Mouse (Mus musculus) intestine, postnatal 0 days (tissue): ENCODE results near the gene Ap2b1. TPM values are rescaled to one million over a fixed set of nuclear protein-coding genes. Genes with fewer than 3 reads are reported as not detected.

Experiments
- ATAC-seq: fragments of 200-750 bp; cut with Nextera tagmentation; 2 replicates; pipeline ENCODE4 v1.8.0; 2017; ENCODE audit warnings: mild to moderate bottlenecking, moderate TSS enrichment, moderate library complexity
- H3K27ac ChIP-seq: fragments of 300-500 bp; sonication (generic); 2 replicates; pipeline ENCODE4 v1.5.1; 2014; ENCODE audit warnings: mild to moderate bottlenecking, low read depth, low read length, moderate library complexity
- H3K27me3 ChIP-seq: fragments of 300-500 bp; sonication (generic); replicated peaks from 2 replicates; pipeline ENCODE4 v1.6.1; 2014; ENCODE audit warnings: low read length, mixed read lengths; ENCODE audit not compliant: control insufficient read depth, insufficient read depth
- H3K36me3 ChIP-seq: fragments of 300-500 bp; sonication (generic); 2 replicates; pipeline ENCODE4 v1.6.1; 2014; ENCODE audit warnings: mild to moderate bottlenecking, moderate library complexity; ENCODE audit not compliant: control insufficient read depth, insufficient read depth
- H3K4me1 ChIP-seq: fragments of 300-500 bp; sonication (generic); replicated peaks from 2 replicates; pipeline ENCODE4 v1.6.1; 2014; ENCODE audit warnings: antibody characterized with exemption, low read length, mixed read lengths; ENCODE audit not compliant: control insufficient read depth, insufficient read depth
- H3K4me2 ChIP-seq: fragments of 300-500 bp; sonication (generic); replicated peaks from 2 replicates; pipeline ENCODE4 v1.6.1; 2014; ENCODE audit warnings: low read depth, mild to moderate bottlenecking, moderate library complexity
- H3K4me3 ChIP-seq: fragments of 300-500 bp; sonication (generic); 2 replicates; pipeline ENCODE4 v1.5.1; 2014; ENCODE audit warnings: low read depth, low read length
- H3K9ac ChIP-seq: fragments of 300-500 bp; sonication (generic); 2 replicates; pipeline ENCODE4 v1.6.1; 2014; ENCODE audit warnings: mild to moderate bottlenecking, low read depth, low read length
- H3K9me3 ChIP-seq: fragments of 300-500 bp; sonication (generic); 2 replicates; pipeline ENCODE4 v1.6.1; 2016; ENCODE audit warnings: mixed run types; ENCODE audit not compliant: control insufficient read depth
- CTCF ChIP-seq: sonication (generic); IDR thresholded peaks from 2 replicates; pipeline ENCODE4 v1.5.1; 2016; ENCODE audit warnings: low read depth, mild to moderate bottlenecking, control low read depth, antibody characterized with exemption, moderate library complexity
- WGBS: fragments of 180-500 bp; shearing (Covaris S2); extraction: QIAGEN DNeasy Blood & Tissue Kit; methylation state at CpG from one replicate; pipeline ENCODE4 v1.1.7; 2014; 5-methylcytosine and 5-hydroxymethylcytosine counted together
- polyA plus RNA-seq: library from polyadenylated mRNA; unstranded; fragments of >200 nt; fragmentation: Nextera tagmentation; extraction: Ambion mirVana; gene quantifications from 2 replicates; pipeline ENCODE4 v1.2.1, GENCODE M21; 2015

Gene Ap2b1
- polyA plus RNA-seq, 1 experiment from 2014 or later, result 20.7 TPM

DNA sequence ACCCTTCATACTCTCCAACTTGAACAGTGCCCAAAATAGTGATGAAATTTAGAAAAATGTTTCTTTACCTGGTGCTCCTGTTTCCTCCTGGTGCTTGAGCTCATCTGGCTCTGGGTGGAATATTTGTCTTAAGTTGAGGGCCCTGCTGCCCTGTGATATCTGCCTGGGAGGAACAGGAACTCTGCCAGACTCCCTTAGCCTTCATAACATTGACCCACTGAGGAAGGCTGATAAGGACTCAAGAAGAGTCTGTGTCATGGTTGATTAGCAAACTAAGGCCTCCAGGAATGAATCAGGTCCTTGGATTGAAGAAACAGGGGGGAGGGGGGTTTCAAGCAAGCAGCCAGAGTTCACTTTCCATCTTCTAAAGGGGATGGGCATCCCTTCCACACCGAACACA is 12.3 kb upstream of the Ap2b1 start, which contains the start of gene Slfn14:
Gene Slfn14 (minus strand): TSS at position 161 of the 400 bp plus-strand sequence.
- H3K27ac ChIP-seq, result no peak within 1 kb of the TSS
- TF ChIP-seq CTCF, result no peak
- H3K9ac ChIP-seq, result no peak within 1 kb of the TSS
- H3K4me2 ChIP-seq, result no peak within 1 kb of the TSS
- no peaks in the 10 kb centered on the region for H3K4me1 ChIP-seq
- no peaks in the 10 kb centered on the region for H3K9me3 ChIP-seq
- no peaks in the 10 kb centered on the region for H3K36me3 ChIP-seq
- no peaks in the 10 kb centered on the region for H3K27me3 ChIP-seq
- WGBS, result 70% methylated on average over 1 of the region's 1 CpGs
- no peak for ATAC-seq
- no peak within 1 kb of the TSS for H3K4me3 ChIP-seq

DNA sequence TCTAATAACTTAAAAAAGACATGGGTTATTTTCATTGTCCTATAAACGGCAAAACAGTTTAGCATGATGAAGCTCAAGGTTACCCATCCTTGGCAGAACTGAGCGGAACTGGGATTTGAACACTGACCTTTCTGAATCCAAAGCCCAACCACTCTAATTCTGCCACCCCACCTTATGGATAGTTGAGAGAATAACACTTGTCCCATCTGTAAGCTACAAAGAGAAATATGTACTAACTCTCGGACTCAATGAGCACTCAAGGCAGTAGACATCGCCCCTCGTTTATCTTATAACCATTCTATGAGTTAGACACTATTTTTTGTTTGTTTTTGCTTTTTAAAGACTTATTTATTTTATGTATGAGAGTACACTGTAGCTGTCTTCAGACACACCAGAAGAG is 9.8 kb upstream of the Ap2b1 start:
- no peak for TF ChIP-seq CTCF
- WGBS, result 86% methylated on average over 5 of the region's 5 CpGs
- Histone ChIP-seq H3K27me3 (no peaks in the 10 kb centered on the region), H3K4me3 (no peak overlapping the region), H3K36me3 (no peaks in the 10 kb centered on the region), H3K9me3 (no peaks in the 10 kb centered on the region), H3K4me1 (no peaks in the 10 kb centered on the region; the same call in 1 of the 2 replicates), H3K27ac (no peak overlapping the region), H3K4me2 (no peak overlapping the region), H3K9ac (no peak overlapping the region)
- ATAC-seq, result no peak

DNA sequence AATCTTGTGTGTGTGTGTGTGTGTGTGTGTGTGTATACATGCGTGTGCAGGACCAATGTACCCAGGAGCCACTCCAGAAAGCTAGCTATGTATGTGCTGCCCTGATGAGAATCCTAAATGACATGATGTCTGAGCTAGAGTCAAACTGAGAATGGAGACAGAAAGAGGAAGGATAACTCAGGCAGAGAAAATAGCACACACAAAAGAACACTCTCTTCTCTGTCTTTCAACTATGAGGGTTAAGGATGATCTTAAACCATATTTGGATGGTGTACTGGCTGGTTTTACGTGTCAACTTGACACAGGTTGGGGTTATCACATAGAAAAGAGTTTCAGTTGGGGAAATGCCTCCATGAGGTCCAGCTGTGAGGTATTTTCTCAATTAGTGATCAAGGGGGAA is 9.2 kb upstream of the Ap2b1 start:
- H3K27ac ChIP-seq, result no peak overlapping the region
- ATAC-seq, result no peak
- TF ChIP-seq CTCF, result no peak
- no peaks in the 10 kb centered on the region for H3K36me3 ChIP-seq
- H3K4me1 ChIP-seq, result no peaks in the 10 kb centered on the region; the same call in 1 of the 2 replicates
- H3K27me3 ChIP-seq, result no peaks in the 10 kb centered on the region
- no peak overlapping the region for H3K9ac ChIP-seq
- 92% methylated on average over 2 of the region's 2 CpGs for WGBS
- no peak overlapping the region for H3K4me2 ChIP-seq
- no peaks in the 10 kb centered on the region for H3K9me3 ChIP-seq
- no peak overlapping the region for H3K4me3 ChIP-seq

DNA sequence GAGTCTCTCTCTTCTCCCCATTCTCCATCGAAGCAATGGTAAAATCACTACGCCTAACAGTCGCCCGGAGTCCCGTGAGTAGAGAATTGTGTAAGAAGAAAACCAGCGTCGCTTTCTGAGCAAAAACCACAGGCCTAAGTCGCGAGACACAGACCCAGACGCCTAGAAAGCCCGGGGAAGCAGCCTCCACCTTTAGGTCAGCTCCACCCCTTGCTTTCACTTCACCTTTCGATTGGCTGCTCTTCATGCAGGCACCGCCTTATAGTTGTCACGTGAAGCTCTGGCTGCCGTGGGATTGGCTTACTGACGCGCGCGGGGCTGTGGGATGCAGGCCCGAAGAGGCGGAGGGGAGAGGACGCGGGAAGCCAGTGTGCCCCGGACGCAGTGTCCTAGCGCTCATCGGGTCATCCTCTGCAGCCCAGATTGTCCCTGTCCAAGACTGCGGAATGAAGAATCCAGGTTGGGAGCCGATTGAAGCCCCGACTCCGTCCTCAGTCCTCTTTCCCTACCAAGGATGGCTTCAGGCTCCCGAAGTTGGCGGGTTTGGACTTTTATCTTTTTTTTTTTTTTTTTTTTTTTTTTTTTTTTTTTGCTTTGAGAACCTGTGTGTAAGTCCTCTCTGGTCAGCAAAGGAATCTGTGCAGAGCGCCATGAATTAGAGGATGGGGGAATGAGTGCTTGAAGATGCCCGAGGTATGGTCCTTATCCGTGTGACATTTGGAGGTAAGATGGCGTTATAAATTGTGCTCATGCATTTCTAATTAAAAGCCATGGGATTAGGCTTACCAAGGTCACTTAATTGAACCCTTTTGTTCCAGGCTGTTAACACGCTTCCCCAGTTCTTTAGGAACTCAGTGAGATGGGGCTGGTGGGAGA is 7.2 kb upstream of the Ap2b1 start:
- TF ChIP-seq CTCF, result no peak
- ATAC-seq, result peak; percentile 98
- Histone ChIP-seq H3K4me1 (no peaks in the 10 kb centered on the region; the same call in 1 of the 2 replicates), H3K4me3 (peak overlapping the region; percentile 57), H3K27ac (0 out of 2 replicates have a peak overlapping the region, but pooled peaks have one; percentile 1), H3K9me3 (no peaks in the 10 kb centered on the region), H3K9ac (peak overlapping the region; percentile 48), H3K4me2 (peak overlapping the region; percentile 73), H3K27me3 (no peaks in the 10 kb centered on the region), H3K36me3 (peaks cover 8% of the 10 kb centered on the region)
- WGBS, result under 1% methylated on average over 38 of the region's 38 CpGs

DNA sequence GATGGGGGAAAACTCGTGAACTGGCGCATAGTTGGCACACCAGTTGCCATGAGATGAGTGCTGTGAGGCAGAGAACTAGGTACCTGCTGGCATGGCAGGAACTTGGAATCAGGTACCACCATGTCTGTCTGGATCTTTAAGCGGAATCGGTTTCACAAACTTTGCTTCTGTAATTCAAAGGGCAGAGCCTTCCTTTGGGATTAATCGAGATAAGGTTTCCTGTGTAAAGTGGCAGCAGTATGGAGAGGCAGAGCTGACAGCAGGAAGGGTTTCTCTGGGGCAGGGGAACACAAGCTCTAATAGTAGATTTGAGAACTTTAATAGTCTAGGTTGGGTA is 6.6 kb upstream of the Ap2b1 start:
- Histone ChIP-seq H3K4me2 (peak overlapping the region; percentile 73), H3K9ac (peak overlapping the region; percentile 48), H3K4me1 (no peaks in the 10 kb centered on the region; the same call in 1 of the 2 replicates), H3K9me3 (no peaks in the 10 kb centered on the region), H3K27ac (0 out of 2 replicates have a peak overlapping the region, but pooled peaks have one; percentile 1), H3K36me3 (peaks cover 13% of the 10 kb centered on the region), H3K4me3 (peak overlapping the region; percentile 57), H3K27me3 (no peaks in the 10 kb centered on the region)
- 0% methylated on average over 5 of the region's 5 CpGs for WGBS
- ATAC-seq, result no peak
- no peak for TF ChIP-seq CTCF

DNA sequence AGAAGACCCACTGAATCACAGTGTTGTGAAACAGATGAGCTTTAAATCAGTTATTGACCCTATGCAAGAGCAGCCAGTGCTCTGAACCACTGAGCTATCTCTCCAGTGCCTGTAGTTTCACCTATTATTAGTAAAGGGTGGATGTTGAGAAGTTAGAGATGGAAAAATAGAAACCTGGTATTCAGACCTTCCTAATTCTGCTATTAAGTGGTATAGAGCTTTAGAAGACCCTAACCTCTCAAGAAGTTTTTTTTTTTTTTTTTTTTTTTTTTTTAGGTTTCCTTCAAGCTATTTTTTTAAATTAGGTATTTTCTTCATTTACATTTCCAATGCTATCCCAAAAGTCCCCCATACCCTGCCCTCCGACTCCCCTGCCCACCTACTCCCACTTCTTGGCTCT is 5.6 kb upstream of the Ap2b1 start:
- 86% methylated on average over 1 of the region's 1 CpGs for WGBS
- H3K4me1 ChIP-seq, result no peaks in the 10 kb centered on the region; the same call in 1 of the 2 replicates

More for the DNA sequence above, 5.6 kb upstream of the Ap2b1 start:
- Histone ChIP-seq H3K27ac (no peak overlapping the region), H3K4me2 (peak overlapping the region; percentile 73), H3K9ac (no peak overlapping the region), H3K36me3 (peaks cover 13% of the 10 kb centered on the region), H3K9me3 (no peaks in the 10 kb centered on the region), H3K27me3 (no peaks in the 10 kb centered on the region), H3K4me3 (no peak overlapping the region)
- TF ChIP-seq CTCF, result no peak
- no peak for ATAC-seq
